20 mouse cellular contexts compared by ENCODE assay signal in the genomic region with DNA sequence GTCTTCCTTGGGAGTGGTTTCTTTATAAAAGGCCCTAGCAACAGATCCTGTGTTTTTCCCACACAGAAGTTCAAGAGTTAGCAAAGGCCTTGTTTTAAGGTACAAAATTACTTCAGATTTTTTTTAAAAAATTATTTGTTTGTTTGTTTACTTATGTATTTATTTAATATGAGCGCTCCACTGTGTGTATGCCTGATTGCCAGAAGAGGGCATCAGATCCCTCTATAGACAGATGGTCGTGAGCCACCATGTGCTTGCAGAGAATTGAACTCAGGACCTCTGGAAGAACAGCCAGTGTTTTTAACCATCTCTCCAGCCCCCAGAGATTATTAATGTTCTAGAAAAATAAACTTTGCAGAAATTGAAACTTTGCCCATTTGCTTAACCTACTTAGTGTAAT. TPM values are rescaled to one million over a fixed set of nuclear protein-coding genes. Genes with fewer than 3 reads are reported as not detected.
DNase-seq lines count a peak whose midpoint lies in the region; ATAC-seq and TF ChIP-seq lines count a peak whose summit lies in the region.
"Had no signal": no experiment of that assay in that cellular context is flagged by ENCODE, and none has a peak within 500 bp of the region (broad histone marks: within the 10 kb centered on the region; RNA-seq: fewer than 3 reads in every experiment).

No protein-coding gene starts in this region.

- H3K4me1 ChIP-seq in embryonic facial prominence, embryonic 11.5 days (ENCODE audit: control insufficient read depth, insufficient read depth, low read length): no peaks in the 10 kb centered on the region
- H3K4me1 ChIP-seq in embryonic facial prominence, embryonic 10.5 days: peaks cover 8% of the 10 kb centered on the region; the same call in 1 of the 2 replicates
- no peaks in the 10 kb centered on the region for H3K4me1 ChIP-seq in hindbrain, embryonic 16.5 days (ENCODE audit: control insufficient read depth, insufficient read depth, low read depth, low read length)
- H3K4me1 ChIP-seq: forebrain, embryonic 15.5 days; hindbrain, embryonic 10.5 days had no signal

- H3K27ac ChIP-seq in embryonic facial prominence, embryonic 11.5 days (replicated peaks; ENCODE audit: low read depth, low read length): no peak overlapping the region
- no peak overlapping the region for H3K27ac ChIP-seq in embryonic facial prominence, embryonic 10.5 days (replicated peaks)
- no peak overlapping the region for H3K27ac ChIP-seq in left cerebral cortex, adult 2 months
- H3K27ac ChIP-seq in hindbrain, embryonic 16.5 days (ENCODE audit: low read depth, low read length): no peak overlapping the region
- H3K27ac ChIP-seq: forebrain, embryonic 15.5 days; hindbrain, embryonic 10.5 days; kidney, embryonic 15.5 days; liver, embryonic 13.5 days; midbrain, embryonic 12.5 days had no signal

- no peak for ATAC-seq in embryonic facial prominence, embryonic 11.5 days (replicated peaks; ENCODE audit: insufficient number of reproducible peaks, low FRiP score, low TSS enrichment, low read depth)
- ATAC-seq in hindbrain, embryonic 16.5 days: no peak
- ATAC-seq: forebrain, embryonic 15.5 days; Patski had no signal

- peak; percentile 32 for TF ChIP-seq CTCF in left cerebral cortex, adult 2 months (IDR thresholded peaks at IDR 0.05)

- no peak overlapping the region for H3K9ac ChIP-seq in embryonic facial prominence, embryonic 11.5 days (replicated peaks; ENCODE audit: low read length)
- H3K9ac ChIP-seq in hindbrain, embryonic 16.5 days (ENCODE audit: low read depth, low read length): no peak overlapping the region
- H3K9ac ChIP-seq: forebrain, embryonic 15.5 days; kidney, embryonic 15.5 days; liver, embryonic 13.5 days; midbrain, embryonic 12.5 days had no signal

- H3K27me3 ChIP-seq in embryonic facial prominence, embryonic 11.5 days (ENCODE audit: control insufficient read depth, insufficient read depth, low read length): no peaks in the 10 kb centered on the region
- no peaks in the 10 kb centered on the region for H3K27me3 ChIP-seq in embryonic facial prominence, embryonic 10.5 days (replicated peaks; ENCODE audit: low read depth, poor library complexity, severe bottlenecking)
- no peaks in the 10 kb centered on the region for H3K27me3 ChIP-seq in hindbrain, embryonic 16.5 days (replicated peaks; ENCODE audit: control insufficient read depth, insufficient read depth, low read length)
- H3K27me3 ChIP-seq: forebrain, embryonic 15.5 days; kidney, embryonic 15.5 days; liver, embryonic 13.5 days; midbrain, embryonic 12.5 days had no signal

- no peaks in the 10 kb centered on the region for H3K9me3 ChIP-seq in embryonic facial prominence, embryonic 11.5 days (replicated peaks; ENCODE audit: control insufficient read depth, low read length)
- H3K9me3 ChIP-seq in embryonic facial prominence, embryonic 10.5 days: no peaks in the 10 kb centered on the region
- no peaks in the 10 kb centered on the region for H3K9me3 ChIP-seq in hindbrain, embryonic 16.5 days (ENCODE audit: control insufficient read depth, low read length)
- H3K9me3 ChIP-seq: forebrain, embryonic 15.5 days; hindbrain, embryonic 10.5 days; kidney, embryonic 15.5 days; liver, embryonic 13.5 days; midbrain, embryonic 12.5 days had no signal

- intact Hi-C loops in left cerebral cortex, adult 2 months (cut with DNase I): no loop called here

- H3K4me2 ChIP-seq in embryonic facial prominence, embryonic 11.5 days (ENCODE audit: low read depth, low read length): no peak overlapping the region
- H3K4me2 ChIP-seq in hindbrain, embryonic 16.5 days (ENCODE audit: low read length): no peak overlapping the region
- H3K4me2 ChIP-seq: forebrain, embryonic 15.5 days; kidney, embryonic 15.5 days; liver, embryonic 13.5 days; midbrain, embryonic 12.5 days had no signal

- WGBS in embryonic facial prominence, embryonic 11.5 days: 69% methylated on average over 2 of the region's 2 CpGs
- WGBS in embryonic facial prominence, embryonic 10.5 days: 78% methylated on average over 2 of the region's 2 CpGs
- WGBS in hindbrain, embryonic 16.5 days: 83% methylated on average over 2 of the region's 2 CpGs

- DNase-seq in embryonic facial prominence, embryonic 11.5 days (ENCODE audit: low spot score): peak; percentile 17
- no peak for DNase-seq in embryonic facial prominence, embryonic 10.5 days (ENCODE audit: low spot score)
- DNase-seq in left cerebral cortex, adult 2 months (ENCODE audit: extremely low spot score in 1 of 2, low spot score in 2 of 2): no peak
- no peak for DNase-seq in left cerebral cortex, adult 11 months (ENCODE audit: low spot score)
- peak; percentile 10 for DNase-seq in 3T3-L1 (ENCODE audit: low read depth, low spot score)
- peak; percentile 5 for DNase-seq in adipocyte (ENCODE audit: low spot score)
- DNase-seq in adrenal gland, postnatal 36 days: no peak
- DNase-seq: adrenal gland, postnatal 10 days; gastrocnemius, postnatal 36 days; layer of hippocampus, postnatal 36 days; liver, embryonic 13.5 days; thymus, adult 18-20 months had no signal

- no peaks in the 10 kb centered on the region for H3K36me3 ChIP-seq in embryonic facial prominence, embryonic 11.5 days (replicated peaks; ENCODE audit: control insufficient read depth, insufficient read depth, low read depth, low read length)
- no peaks in the 10 kb centered on the region for H3K36me3 ChIP-seq in embryonic facial prominence, embryonic 10.5 days (replicated peaks)
- no peaks in the 10 kb centered on the region for H3K36me3 ChIP-seq in hindbrain, embryonic 16.5 days (ENCODE audit: control insufficient read depth, insufficient read depth, low read length)
- H3K36me3 ChIP-seq: forebrain, embryonic 15.5 days; hindbrain, embryonic 10.5 days; kidney, embryonic 15.5 days; liver, embryonic 13.5 days; midbrain, embryonic 12.5 days had no signal

- H3K4me3 ChIP-seq in embryonic facial prominence, embryonic 11.5 days (ENCODE audit: low read depth, low read length): no peak overlapping the region
- H3K4me3 ChIP-seq in embryonic facial prominence, embryonic 10.5 days: no peak overlapping the region
- H3K4me3 ChIP-seq in left cerebral cortex, adult 2 months: no peak overlapping the region
- no peak overlapping the region for H3K4me3 ChIP-seq in hindbrain, embryonic 16.5 days (ENCODE audit: low read length)
- H3K4me3 ChIP-seq: forebrain, embryonic 15.5 days; hindbrain, embryonic 10.5 days; kidney, embryonic 15.5 days; liver, embryonic 13.5 days; midbrain, embryonic 12.5 days; myocyte had no signal

RNA-seq across cellular contexts. Expression of a gene that starts 42.3 kb away (rescaled TPM):
- 0.60 TPM in 1 of 2 replicates, not detected in the other for polyA plus RNA-seq in embryonic facial prominence, embryonic 11.5 days (2014; fragmentation: Nextera tagmentation; extraction: Ambion mirVana)
- polyA plus RNA-seq in embryonic facial prominence, embryonic 10.5 days (2016; fragmentation: Nextera tagmentation; extraction: Ambion mirVana): 0.52 TPM in 1 of 2 replicates, not detected in the other
- 1 to 10 TPM; 2.8 to 4.1 TPM for total RNA-seq in left cerebral cortex, adult 2 months (2021)
- total RNA-seq in adrenal gland, postnatal 36 days (2021): under 1 TPM; 0.10 to 0.30 TPM
- 0.50 and 0.69 TPM in 2 replicates for polyA plus RNA-seq in hindbrain, embryonic 16.5 days (2015; fragmentation: Nextera tagmentation; extraction: Ambion mirVana)
- polyA plus RNA-seq: hindbrain, embryonic 10.5 days; myocyte; Patski; small intestine, adult 2 months had no signal

Comparison
In these comparisons a context has a peak if more than half of its experiments do, and no peak if none do; other contexts are left out.
1. DNase-seq: peak in embryonic facial prominence, embryonic 11.5 days (single experiment), 3T3-L1 (single experiment) and adipocyte (single experiment); none in embryonic facial prominence, embryonic 10.5 days (single experiment), left cerebral cortex, adult 2 months (0 of 2), left cerebral cortex, adult 11 months (single experiment) and adrenal gland, postnatal 36 days (0 of 2).